Mouse (Mus musculus) MEL (cell line): ENCODE measurements around the gene Tor4a. TPM values are rescaled to one million over a fixed set of nuclear protein-coding genes. Genes with fewer than 3 reads are reported as not detected.

Source experiments
- DNase-seq: peaks from one replicate; pipeline ENCODE4 v3.0.0; 2011; ENCODE audit warnings: low read depth, low spot score
- H3K27ac ChIP-seq: 2 replicates; pipeline ENCODE4 v1.5.1; 2012; ENCODE audit warnings: low read depth, mild to moderate bottlenecking, control low read depth, low read length, moderate library complexity; ENCODE audit not compliant: control insufficient read depth
- H3K27me3 ChIP-seq, 2 experiments: fragments of 150-350 bp in 1 of 2; sonication (generic) in 1 of 2; 2 replicates each; pipeline ENCODE4 v1.6.1; 2012; ENCODE audit warnings: low read length in 2 of 2, mild to moderate bottlenecking in 2 of 2, improper control_type of control experiment in 1 of 2, moderate library complexity in 1 of 2; ENCODE audit not compliant: insufficient read depth in 2 of 2, control insufficient read depth in 1 of 2
- H3K36me3 ChIP-seq, 2 experiments: 2 replicates each; pipeline ENCODE4 v1.6.1; 2012 to 2014; ENCODE audit warnings: low read length in 2 of 2, improper control_type of control experiment in 1 of 2, inconsistent platforms in 1 of 2, mild to moderate bottlenecking in 1 of 2; ENCODE audit not compliant: insufficient read depth in 2 of 2, control insufficient read depth in 1 of 2
- H3K4me1 ChIP-seq, 2 experiments: fragments of 150-350 bp in 1 of 2; sonication (generic) in 1 of 2; 2 replicates each; pipeline ENCODE4 v1.6.1; 2012; ENCODE audit warnings: low read length in 2 of 2, improper control_type of control experiment in 1 of 2, mild to moderate bottlenecking in 1 of 2; ENCODE audit not compliant: insufficient read depth in 2 of 2, control insufficient read depth in 1 of 2
- H3K4me3 ChIP-seq, 2 experiments: fragments of 150-350 bp in 1 of 2; sonication (generic) in 1 of 2; 2 replicates each; pipeline ENCODE4 v1.5.1; 2012; ENCODE audit warnings: low read depth in 2 of 2, low read length in 2 of 2, mild to moderate bottlenecking in 2 of 2, moderate library complexity in 2 of 2, control low read depth in 1 of 2, improper control_type of control experiment in 1 of 2; ENCODE audit not compliant: control insufficient read depth in 1 of 2, insufficient read depth in 1 of 2
- H3K79me2 ChIP-seq: 2 replicates; pipeline ENCODE4 v1.6.1; 2012; ENCODE audit warnings: mild to moderate bottlenecking, low read length, moderate library complexity; ENCODE audit not compliant: control insufficient read depth, poor library complexity, insufficient read depth
- H3K9ac ChIP-seq: 2 replicates; pipeline ENCODE4 v1.6.1; 2012; ENCODE audit warnings: low read depth, mild to moderate bottlenecking, control low read depth, low read length, moderate library complexity; ENCODE audit not compliant: control insufficient read depth, poor library complexity, severe bottlenecking
- H3K9me3 ChIP-seq: fragments of 150-350 bp; sonication (generic); replicated peaks from 2 replicates; pipeline ENCODE4 v1.6.1; 2012; ENCODE audit warnings: mild to moderate bottlenecking, low read length, improper control_type of control experiment, moderate library complexity; ENCODE audit not compliant: insufficient read depth
- CHD1 ChIP-seq: IDR thresholded peaks from 2 replicates; pipeline ENCODE4 v1.6.1; 2012; ENCODE audit warnings: low read depth, mild to moderate bottlenecking, inconsistent platforms, low read length, improper control_type of control experiment
- CHD2 ChIP-seq: IDR thresholded peaks from 2 replicates; pipeline ENCODE4 v1.6.1; 2011; ENCODE audit warnings: low read length, improper control_type of control experiment
- E2F4 ChIP-seq: IDR thresholded peaks from 2 replicates; pipeline ENCODE4 v1.6.1; 2011; ENCODE audit warnings: low read depth, low read length, improper control_type of control experiment, borderline replicate concordance
- ELF1 ChIP-seq: IDR thresholded peaks from 2 replicates; pipeline ENCODE4 v1.6.1; 2014; ENCODE audit warnings: low read depth, mild to moderate bottlenecking, inconsistent platforms, low read length, improper control_type of control experiment, moderate library complexity
- GABPA ChIP-seq: IDR thresholded peaks from 2 replicates; pipeline ENCODE4 v1.6.1; 2012; ENCODE audit warnings: low read depth, mild to moderate bottlenecking, inconsistent platforms, low read length, improper control_type of control experiment, moderate library complexity
- GATA1 ChIP-seq: IDR thresholded peaks from 2 replicates; pipeline ENCODE4 v1.6.1; 2011; ENCODE audit warnings: low read depth, low read length, improper control_type of control experiment
- JUND ChIP-seq: IDR thresholded peaks from 2 replicates; pipeline ENCODE4 v1.6.1; 2011; ENCODE audit warnings: low read depth, mild to moderate bottlenecking, improper control_type of control experiment, low read length
- MAX ChIP-seq: IDR thresholded peaks from 2 replicates; pipeline ENCODE4 v1.6.1; 2011; ENCODE audit warnings: low read length, improper control_type of control experiment
- MAZ ChIP-seq: IDR thresholded peaks from 2 replicates; pipeline ENCODE4 v1.6.1; 2012; ENCODE audit warnings: low read depth, mild to moderate bottlenecking, inconsistent platforms, low read length, improper control_type of control experiment
- MYB ChIP-seq: IDR thresholded peaks from 2 replicates; pipeline ENCODE4 v1.6.1; 2011; ENCODE audit warnings: mild to moderate bottlenecking, low read depth, low read length, improper control_type of control experiment
- RCOR1 ChIP-seq: IDR thresholded peaks from 2 replicates; pipeline ENCODE4 v1.6.1; 2012; ENCODE audit warnings: low read depth, mild to moderate bottlenecking, inconsistent platforms, low read length, improper control_type of control experiment
- SMC3 ChIP-seq: IDR thresholded peaks from 2 replicates; pipeline ENCODE4 v1.6.1; 2011; ENCODE audit warnings: low read depth, low read length, improper control_type of control experiment
- TAL1 ChIP-seq: IDR thresholded peaks from 2 replicates; pipeline ENCODE4 v1.6.1; 2012; ENCODE audit warnings: mild to moderate bottlenecking, inconsistent platforms, low read length, moderate library complexity, mixed read lengths
- TBP ChIP-seq: IDR thresholded peaks from 2 replicates; pipeline ENCODE4 v1.8.0; 2011; ENCODE audit warnings: low read depth, low read length, improper control_type of control experiment
- UBTF ChIP-seq: IDR thresholded peaks from 2 replicates; pipeline ENCODE4 v1.6.1; 2012; ENCODE audit warnings: low read depth, mild to moderate bottlenecking, inconsistent platforms, low read length, improper control_type of control experiment, moderate library complexity, borderline replicate concordance; ENCODE audit not compliant: insufficient read depth
- USF1 ChIP-seq: IDR thresholded peaks from 2 replicates; pipeline ENCODE4 v1.6.1; 2014; ENCODE audit warnings: low read depth, mild to moderate bottlenecking, inconsistent platforms, low read length, improper control_type of control experiment, moderate library complexity
- ZMIZ1 ChIP-seq: IDR thresholded peaks from 2 replicates; pipeline ENCODE4 v1.6.1; 2012; ENCODE audit warnings: low read depth, mild to moderate bottlenecking, inconsistent platforms, low read length, improper control_type of control experiment, moderate library complexity
- polyA plus RNA-seq, 2 experiments: library from polyadenylated mRNA; stranded (reverse) in 1 of 2; unstranded in 1 of 2; fragments of >175 nt in 1 of 2; fragments of >200 nt in 1 of 2; gene quantifications; 2 replicates each; pipeline versions ENCODE4 v1.2.1 to v1.2.4; 2012; ENCODE audit warnings: low replicate concordance in 2 of 2, low read depth in 1 of 2; ENCODE audit not compliant: insufficient read length in 2 of 2, insufficient read depth in 1 of 2, missing spikeins in 1 of 2
- total RNA-seq: library from RNA; depleted of rRNA; stranded (reverse); fragments of 300-350 nt; gene quantifications from 2 replicates; pipeline ENCODE4 v1.2.3, GENCODE M21; 2012

Tor4a gene
- total and polyA plus RNA-seq, 3 experiments, result 9.1 to 13.7 TPM; not detected in 1

- Histone ChIP-seq H3K9me3 (no peaks in the 10 kb centered on the region), H3K27me3 (no peaks in the 10 kb centered on the region), H3K36me3 (peaks cover 0 to 16% of the 10 kb centered on the region in 2 experiments; a peak in 2 of 4 replicates), H3K4me1 (peaks cover 8 to 19% of the 10 kb centered on the region in 2 experiments)
- no peak for DNase-seq
- no peak for TF ChIP-seq RCOR1
- no peak for TF ChIP-seq ELF1
- no peak for TF ChIP-seq SMC3
- no peak for TF ChIP-seq CHD2
- no peak for TF ChIP-seq GATA1
- TF ChIP-seq JUND, result no peak
- TF ChIP-seq, all 39 proteins: peak for 0
- Histone ChIP-seq H3K27ac (no peak overlapping the region), H3K9ac (no peak overlapping the region), H3K79me2 (peaks cover 8% of the 10 kb centered on the region), H3K4me3 (no peak overlapping the region)
These were observed 18.3 kb downstream of the Tor4a start for GRCm38 (mm10) chr2:25178285-25178972.

DNA sequence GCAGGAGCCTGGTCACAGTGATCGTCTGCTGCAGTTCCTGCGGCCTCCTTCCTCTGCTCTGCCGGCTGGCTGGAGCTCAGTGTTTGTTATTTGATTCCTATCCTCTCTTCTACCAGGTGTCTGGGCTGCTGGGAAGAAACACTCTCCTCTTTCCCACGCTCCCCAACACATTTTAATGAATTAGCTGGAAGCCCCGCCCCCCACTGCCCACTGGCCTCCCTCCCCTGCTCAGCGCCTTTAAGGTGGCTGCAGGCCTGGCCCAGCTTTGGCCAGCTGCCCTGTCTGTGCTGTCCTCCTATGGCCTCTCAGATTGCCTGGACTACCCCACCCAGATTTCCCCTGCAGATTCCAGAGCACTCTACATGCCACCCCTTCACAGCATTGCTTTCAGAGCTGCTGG, 19.0 kb downstream of the Tor4a start:
- Histone ChIP-seq H3K79me2 (peaks cover 8% of the 10 kb centered on the region), H3K27me3 (no peaks in the 10 kb centered on the region), H3K9me3 (no peaks in the 10 kb centered on the region), H3K4me3 (no peak overlapping the region), H3K27ac (no peak overlapping the region), H3K9ac (no peak overlapping the region), H3K36me3 (peaks cover 0 to 11% of the 10 kb centered on the region in 2 experiments; a peak in 2 of 4 replicates), H3K4me1 (peaks cover 6 to 20% of the 10 kb centered on the region in 2 experiments)
- TF ChIP-seq ZMIZ1, result no peak
- TF ChIP-seq USF1, result no peak
- TF ChIP-seq SMC3, result no peak
- TF ChIP-seq ELF1, result no peak
- no peak for TF ChIP-seq RCOR1
- no peak for TF ChIP-seq CHD1
- TF ChIP-seq TBP, result no peak
- no peak for TF ChIP-seq GABPA
- TF ChIP-seq MAX, result no peak
- no peak for TF ChIP-seq MYB
- no peak for TF ChIP-seq TAL1
- no peak for TF ChIP-seq UBTF
- no peak for TF ChIP-seq MAZ
- no peak for TF ChIP-seq E2F4
- DNase-seq, result no peak
